Mouse (Mus musculus) left cerebral cortex, adult 8-10 months (tissue): ENCODE results near the gene Pax2. TPM values are rescaled to one million over a fixed set of nuclear protein-coding genes. Genes with fewer than 3 reads are reported as not detected.

Experiments used
- DNase-seq, 2 experiments: peaks; one replicate each; pipeline ENCODE4 v3.0.0; 2022; ENCODE audit warnings: low spot score in 2 of 2
- total RNA-seq, 4 experiments: library from RNA; stranded (reverse); gene quantifications; 2 replicates each; pipeline ENCODE4 v1.2.4; 2022

Pax2 gene
- total RNA-seq, 4 experiments from 2014 or later: 0.11 to 0.37 (median 0.37) TPM; not detected in 1

- DNase-seq: no peak
These were observed 7.6 kb upstream of the Pax2 start for GRCm38 (mm10) chr19:44748271-44748670.

- DNase-seq: no peak
These were observed 6.5 kb upstream of the Pax2 start for GRCm38 (mm10) chr19:44749061-44749990.

GRCm38 (mm10) chr19:44750051-44751041 is 5.5 kb upstream of the Pax2 start:
- no peak for DNase-seq

GRCm38 (mm10) chr19:44751042-44751441 is 4.8 kb upstream of the Pax2 start:
- DNase-seq: no peak

- DNase-seq: no peak
These were observed 4.3 kb upstream of the Pax2 start for GRCm38 (mm10) chr19:44751551-44751950.

GRCm38 (mm10) chr19:44752056-44752940 is 3.5 kb upstream of the Pax2 start:
- no peak for DNase-seq

GRCm38 (mm10) chr19:44753361-44753760 is 2.5 kb upstream of the Pax2 start:
- no peak for DNase-seq

- DNase-seq: no peak
These were observed 1.1 kb upstream of the Pax2 start for GRCm38 (mm10) chr19:44754461-44755377.

GRCm38 (mm10) chr19:44755378-44755692 is 510 bp upstream of the Pax2 start:
- DNase-seq: no peak

GRCm38 (mm10) chr19:44756421-44757230 is 781 bp downstream of the Pax2 start:
- DNase-seq: no peak

- no peak for DNase-seq
These were observed 1.5 kb downstream of the Pax2 start for GRCm38 (mm10) chr19:44757231-44757871.

- no peak for DNase-seq
These were observed 3.0 kb downstream of the Pax2 start for GRCm38 (mm10) chr19:44758846-44759245.

GRCm38 (mm10) chr19:44759531-44760118 is 3.8 kb downstream of the Pax2 start:
- no peak for DNase-seq

GRCm38 (mm10) chr19:44760259-44761131 is 4.7 kb downstream of the Pax2 start:
- DNase-seq: no peak

- DNase-seq: no peak
These were observed 6.3 kb downstream of the Pax2 start for GRCm38 (mm10) chr19:44762121-44762621.

- DNase-seq: no peak
These were observed 14.6 kb downstream of the Pax2 start for GRCm38 (mm10) chr19:44770268-44771050.
